Mouse (Mus musculus) cerebellum, adult 8-10 months (tissue): ENCODE results near the gene Wbp11.

Experiments used
- DNase-seq: peaks from one replicate; pipeline ENCODE4 v3.0.0; 2022

Wbp11 gene

GRCm38 (mm10) chr6:136835352-136835751 lies 7.3 kb upstream of the Wbp11 start, which contains the start of gene Smco3:
Smco3 (minus strand) TSS chr6:136835452.
- DNase-seq = no peak

- DNase-seq = no peak
Observed at GRCm38 (mm10) chr6:136831712-136832111, 3.7 kb upstream of the Wbp11 start.

GRCm38 (mm10) chr6:136828681-136829080 lies 648 bp upstream of the Wbp11 start:
- peak; percentile 16 for DNase-seq

GRCm38 (mm10) chr6:136827516-136827880 lies 535 bp downstream of the Wbp11 start, which contains the start of gene BC049715:
BC049715 (plus strand) TSS chr6:136827626.
- DNase-seq = no peak

GRCm38 (mm10) chr6:136827116-136827515 lies 917 bp downstream of the Wbp11 start:
- DNase-seq = no peak

GRCm38 (mm10) chr6:136824987-136825386 lies 3.0 kb downstream of the Wbp11 start:
- DNase-seq = no peak

GRCm38 (mm10) chr6:136821086-136821485 lies 6.9 kb downstream of the Wbp11 start:
- no peak for DNase-seq

- DNase-seq = no peak
Observed at GRCm38 (mm10) chr6:136820381-136820780, 7.7 kb downstream of the Wbp11 start.

- no peak for DNase-seq
Observed at GRCm38 (mm10) chr6:136817549-136817948, 10.5 kb downstream of the Wbp11 start.

GRCm38 (mm10) chr6:136816826-136817225 lies 11.2 kb downstream of the Wbp11 start:
- DNase-seq = no peak

- no peak for DNase-seq
Observed at GRCm38 (mm10) chr6:136815381-136815780, 12.7 kb downstream of the Wbp11 start.

- no peak for DNase-seq
Observed at GRCm38 (mm10) chr6:136813117-136813516, 14.9 kb downstream of the Wbp11 start.

GRCm38 (mm10) chr6:136811196-136811595 lies 16.8 kb downstream of the Wbp11 start:
- no peak for DNase-seq

- no peak for DNase-seq
Observed at GRCm38 (mm10) chr6:136809673-136810072, 18.4 kb downstream of the Wbp11 start.

- DNase-seq = no peak
Observed at GRCm38 (mm10) chr6:136809077-136809476, 19.0 kb downstream of the Wbp11 start.

GRCm38 (mm10) chr6:136808631-136809046 lies 19.4 kb downstream of the Wbp11 start:
- no peak for DNase-seq

- peak; percentile 98 for DNase-seq
Observed at GRCm38 (mm10) chr6:136808014-136808417, 20.0 kb downstream of the Wbp11 start, which contains the start of gene H2afj. H2afj (plus strand) TSS chr6:136808244.

- DNase-seq = no peak
Observed at GRCm38 (mm10) chr6:136807395-136808013, 20.5 kb downstream of the Wbp11 start.

- no peak for DNase-seq
Observed at GRCm38 (mm10) chr6:136806819-136807218, 21.2 kb downstream of the Wbp11 start.

GRCm38 (mm10) chr6:136805409-136805775 lies 22.6 kb downstream of the Wbp11 start:
- no peak for DNase-seq

- no peak for DNase-seq
Observed at GRCm38 (mm10) chr6:136804705-136805408, 23.2 kb downstream of the Wbp11 start.

GRCm38 (mm10) chr6:136803739-136804633 lies 24.0 kb downstream of the Wbp11 start, which contains the start of gene Hist4h4:
Hist4h4 (minus strand) TSS chr6:136804415.
- DNase-seq = peak; percentile 98

GRCm38 (mm10) chr6:136803093-136803738 lies 24.8 kb downstream of the Wbp11 start:
- DNase-seq = no peak
